Mouse (Mus musculus) erythroblast, embryonic 14.5 days (primary cell): ENCODE measurements around the gene Ccdc187. TPM values are rescaled to one million over a fixed set of nuclear protein-coding genes. Genes with fewer than 3 reads are reported as not detected.

ENCODE experiments used
- H3K27me3 ChIP-seq: 2 replicates; pipeline ENCODE4 v1.6.1; 2012; ENCODE audit warnings: inconsistent platforms; ENCODE audit not compliant: control insufficient read depth
- H3K36me3 ChIP-seq: 2 replicates; pipeline ENCODE4 v1.6.1; 2012; ENCODE audit warnings: mild to moderate bottlenecking, inconsistent platforms; ENCODE audit not compliant: control insufficient read depth
- H3K4me1 ChIP-seq: 2 replicates; pipeline ENCODE4 v1.6.1; 2012; ENCODE audit warnings: inconsistent platforms; ENCODE audit not compliant: control insufficient read depth
- H3K4me3 ChIP-seq: replicated peaks from 2 replicates; pipeline ENCODE3; 2012; ENCODE audit warnings: moderate library complexity, mild to moderate bottlenecking, inconsistent platforms
- H3K9me3 ChIP-seq: 2 replicates; pipeline ENCODE4 v1.6.1; 2012; ENCODE audit warnings: low read length, inconsistent platforms, mixed read lengths; ENCODE audit not compliant: control insufficient read depth
- GATA1 ChIP-seq: IDR thresholded peaks from 2 replicates; pipeline ENCODE4 v1.6.1; 2012; ENCODE audit warnings: low read length, inconsistent platforms, mixed read lengths
- TAL1 ChIP-seq: IDR thresholded peaks from 3 replicates; pipeline ENCODE4 v1.6.1; 2012; ENCODE audit warnings: low read length, inconsistent platforms, mixed read lengths
- polyA plus RNA-seq: library from polyadenylated mRNA; stranded (reverse); fragments of >175 nt; gene quantifications from 2 replicates; pipeline ENCODE4 v1.2.3, GENCODE M21; 2012

Ccdc187 gene
- polyA plus RNA-seq, 1 experiment: under 0.01 TPM

- Histone ChIP-seq H3K4me3 (no peak overlapping the region), H3K27me3 (peaks cover 11% of the 10 kb centered on the region; the same call in 1 of the 2 replicates), H3K9me3 (no peaks in the 10 kb centered on the region), H3K36me3 (no peaks in the 10 kb centered on the region), H3K4me1 (peaks cover 2% of the 10 kb centered on the region; the same call in 1 of the 2 replicates)
- TF ChIP-seq TAL1: no peak
- TF ChIP-seq GATA1: no peak
These were observed 2.3 kb upstream of the Ccdc187 start for GRCm38 (mm10) chr2:26296606-26297195.

GRCm38 (mm10) chr2:26290133-26290532 is 4.2 kb downstream of the Ccdc187 start:
- Histone ChIP-seq H3K4me1 (no peaks in the 10 kb centered on the region), H3K4me3 (no peak overlapping the region), H3K9me3 (no peaks in the 10 kb centered on the region), H3K27me3 (no peaks in the 10 kb centered on the region), H3K36me3 (no peaks in the 10 kb centered on the region)
- TF ChIP-seq TAL1: no peak
- no peak for TF ChIP-seq GATA1

GRCm38 (mm10) chr2:26286391-26286790 is 8.0 kb downstream of the Ccdc187 start:
- Histone ChIP-seq H3K36me3 (no peaks in the 10 kb centered on the region), H3K9me3 (no peaks in the 10 kb centered on the region), H3K27me3 (no peaks in the 10 kb centered on the region), H3K4me3 (no peak overlapping the region), H3K4me1 (no peaks in the 10 kb centered on the region)
- no peak for TF ChIP-seq GATA1
- no peak for TF ChIP-seq TAL1

- H3K4me3 ChIP-seq: no peak overlapping the region
- H3K4me1 ChIP-seq: no peaks in the 10 kb centered on the region
- no peaks in the 10 kb centered on the region for H3K9me3 ChIP-seq
- H3K36me3 ChIP-seq: no peaks in the 10 kb centered on the region
- no peaks in the 10 kb centered on the region for H3K27me3 ChIP-seq
- TF ChIP-seq GATA1: no peak
- no peak for TF ChIP-seq TAL1
These were observed 8.6 kb downstream of the Ccdc187 start for GRCm38 (mm10) chr2:26285804-26286203.

GRCm38 (mm10) chr2:26280594-26280993 is 13.8 kb downstream of the Ccdc187 start:
- Histone ChIP-seq H3K27me3 (no peaks in the 10 kb centered on the region), H3K9me3 (no peaks in the 10 kb centered on the region), H3K4me1 (no peaks in the 10 kb centered on the region), H3K36me3 (no peaks in the 10 kb centered on the region), H3K4me3 (no peak overlapping the region)
- no peak for TF ChIP-seq GATA1
- no peak for TF ChIP-seq TAL1

GRCm38 (mm10) chr2:26279712-26280111 is 14.6 kb downstream of the Ccdc187 start:
- Histone ChIP-seq H3K4me3 (no peak overlapping the region), H3K4me1 (no peaks in the 10 kb centered on the region), H3K36me3 (no peaks in the 10 kb centered on the region), H3K9me3 (no peaks in the 10 kb centered on the region), H3K27me3 (no peaks in the 10 kb centered on the region)
- no peak for TF ChIP-seq TAL1
- TF ChIP-seq GATA1: no peak

GRCm38 (mm10) chr2:26273611-26274010 is 20.7 kb downstream of the Ccdc187 start:
- TF ChIP-seq TAL1: no peak
- TF ChIP-seq GATA1: no peak
- Histone ChIP-seq H3K27me3 (no peaks in the 10 kb centered on the region), H3K4me3 (no peak overlapping the region), H3K9me3 (no peaks in the 10 kb centered on the region), H3K4me1 (no peaks in the 10 kb centered on the region), H3K36me3 (no peaks in the 10 kb centered on the region)

GRCm38 (mm10) chr2:26268216-26268615 is 26.1 kb downstream of the Ccdc187 start:
- no peaks in the 10 kb centered on the region for H3K9me3 ChIP-seq
- H3K4me1 ChIP-seq: no peaks in the 10 kb centered on the region
- no peak for TF ChIP-seq GATA1
- no peak for TF ChIP-seq TAL1
- H3K27me3 ChIP-seq: peaks cover 2% of the 10 kb centered on the region; the same call in 1 of the 2 replicates
- no peaks in the 10 kb centered on the region for H3K36me3 ChIP-seq
- H3K4me3 ChIP-seq: no peak overlapping the region

- Histone ChIP-seq H3K4me1 (no peaks in the 10 kb centered on the region), H3K27me3 (peaks cover 2% of the 10 kb centered on the region; the same call in 1 of the 2 replicates), H3K36me3 (no peaks in the 10 kb centered on the region), H3K9me3 (no peaks in the 10 kb centered on the region), H3K4me3 (no peak overlapping the region)
- no peak for TF ChIP-seq GATA1
- no peak for TF ChIP-seq TAL1
These were observed 28.2 kb downstream of the Ccdc187 start for GRCm38 (mm10) chr2:26266066-26266742.
